Mouse (Mus musculus) heart, postnatal 0 days (tissue): ENCODE measurements at regions not wholly inside any gene's neighbourhood (a gene's known extent, or its start where the extent isn't known, plus 50 kb on each side); places are given as distances from the start of the nearest gene placed in this dataset.

Experiments used
- ATAC-seq: fragments of 200-750 bp; cut with Nextera tagmentation; 2 replicates; pipeline ENCODE4 v1.8.0; 2017; ENCODE audit warnings: low read depth, moderate number of reproducible peaks, moderate library complexity; ENCODE audit not compliant: insufficient read depth
- DNase-seq: peaks from one replicate; pipeline ENCODE4 v3.0.0-alpha.2; 2016; ENCODE audit warnings: low spot score
- H3K27ac ChIP-seq: fragments of 300-500 bp; sonication (generic); 2 replicates; pipeline ENCODE4 v1.5.1; 2014; ENCODE audit warnings: low read depth, mild to moderate bottlenecking
- H3K27me3 ChIP-seq: fragments of 300-500 bp; sonication (generic); 2 replicates; pipeline ENCODE4 v1.6.1; 2014; ENCODE audit warnings: low read length, mixed read lengths; ENCODE audit not compliant: control insufficient read depth, insufficient read depth
- H3K36me3 ChIP-seq: fragments of 300-500 bp; sonication (generic); replicated peaks from 2 replicates; pipeline ENCODE4 v1.6.1; 2014; ENCODE audit warnings: low read length, mixed read lengths; ENCODE audit not compliant: control insufficient read depth, insufficient read depth
- H3K4me1 ChIP-seq: fragments of 300-500 bp; sonication (generic); 2 replicates; pipeline ENCODE4 v1.6.1; 2014; ENCODE audit warnings: antibody characterized with exemption; ENCODE audit not compliant: control insufficient read depth, insufficient read depth
- H3K4me2 ChIP-seq: fragments of 300-500 bp; sonication (generic); 2 replicates; pipeline ENCODE4 v1.6.1; 2014; ENCODE audit warnings: low read depth, mild to moderate bottlenecking, low read length, moderate library complexity
- H3K4me3 ChIP-seq: fragments of 300-500 bp; sonication (generic); 2 replicates; pipeline ENCODE4 v1.5.1; 2014; ENCODE audit warnings: low read depth, low read length
- H3K9ac ChIP-seq: fragments of 300-500 bp; sonication (generic); replicated peaks from 2 replicates; pipeline ENCODE4 v1.6.1; 2014; ENCODE audit warnings: low read depth, low read length, mixed read lengths
- H3K9me3 ChIP-seq: fragments of 300-500 bp; sonication (generic); replicated peaks from 2 replicates; pipeline ENCODE4 v1.6.1; 2016; ENCODE audit warnings: low read length; ENCODE audit not compliant: control insufficient read depth
- CTCF ChIP-seq: IDR thresholded peaks from 2 replicates; pipeline ENCODE4 v1.5.1; 2016; ENCODE audit warnings: antibody characterized with exemption, control low read depth, low read depth
- EP300 ChIP-seq: IDR thresholded peaks from 2 replicates; pipeline ENCODE4 v1.6.1; 2016; ENCODE audit warnings: antibody characterized with exemption, low read depth
- WGBS: fragments of 180-500 bp; shearing (Covaris S2); extraction: QIAGEN DNeasy Blood & Tissue Kit; methylation state at CpG from one replicate; pipeline ENCODE4 v1.1.7; 2014; 5-methylcytosine and 5-hydroxymethylcytosine counted together

- Histone ChIP-seq H3K4me3 (no peak overlapping the region), H3K4me2 (no peak overlapping the region), H3K9ac (no peak overlapping the region), H3K9me3 (no peaks in the 10 kb centered on the region), H3K27ac (no peak overlapping the region), H3K36me3 (no peaks in the 10 kb centered on the region), H3K4me1 (no peaks in the 10 kb centered on the region), H3K27me3 (no peaks in the 10 kb centered on the region)
- no peak for TF ChIP-seq CTCF
- TF ChIP-seq EP300 = no peak
- 73% methylated on average over 2 of the region's 2 CpGs for WGBS
- DNase-seq (no peak), ATAC-seq (no peak)
Observed at GRCm38 (mm10) chr13:70213622-70214021, 411.4 kb downstream of the Med10 start.

- WGBS = 68% methylated on average over 10 of the region's 10 CpGs
- H3K27me3 ChIP-seq = no peaks in the 10 kb centered on the region
- TF ChIP-seq EP300 = no peak
- TF ChIP-seq CTCF = no peak
Observed at GRCm38 (mm10) chr13:70214022-70214654, 411.9 kb downstream of the Med10 start.

GRCm38 (mm10) chr13:70216134-70216533 lies 413.9 kb downstream of the Med10 start:
- no peak overlapping the region for H3K4me2 ChIP-seq
- H3K9me3 ChIP-seq = no peaks in the 10 kb centered on the region
- DNase-seq (no peak), ATAC-seq (no peak)
- WGBS = 72% methylated on average over 6 of the region's 6 CpGs
- H3K4me3 ChIP-seq = no peak overlapping the region
- no peak for TF ChIP-seq CTCF
- no peak for TF ChIP-seq EP300
- no peaks in the 10 kb centered on the region for H3K4me1 ChIP-seq
- H3K27ac ChIP-seq = no peak overlapping the region
- H3K27me3 ChIP-seq = no peaks in the 10 kb centered on the region
- no peak overlapping the region for H3K9ac ChIP-seq
- H3K36me3 ChIP-seq = no peaks in the 10 kb centered on the region

More at GRCm38 (mm10) chr13:70214022-70214654, 411.9 kb downstream of the Med10 start:
- Histone ChIP-seq H3K4me2 (no peak overlapping the region), H3K4me3 (no peak overlapping the region), H3K4me1 (no peaks in the 10 kb centered on the region), H3K27ac (no peak overlapping the region), H3K36me3 (no peaks in the 10 kb centered on the region), H3K9ac (no peak overlapping the region), H3K9me3 (no peaks in the 10 kb centered on the region)
- DNase-seq = no peak
- ATAC-seq = no peak

- ATAC-seq (no peak), DNase-seq (no peak)
- TF ChIP-seq EP300 = no peak
- TF ChIP-seq CTCF = no peak
- Histone ChIP-seq H3K4me1 (no peaks in the 10 kb centered on the region), H3K9ac (no peak overlapping the region), H3K27ac (no peak overlapping the region), H3K36me3 (no peaks in the 10 kb centered on the region), H3K4me3 (no peak overlapping the region), H3K9me3 (no peaks in the 10 kb centered on the region), H3K4me2 (no peak overlapping the region), H3K27me3 (no peaks in the 10 kb centered on the region)
- 77% methylated on average over 15 of the region's 15 CpGs for WGBS
Observed at GRCm38 (mm10) chr13:70217429-70218133, 415.4 kb downstream of the Med10 start.

- H3K4me1 ChIP-seq = no peaks in the 10 kb centered on the region
- H3K4me2 ChIP-seq = no peak overlapping the region
- 75% methylated on average over 5 of the region's 5 CpGs for WGBS
- H3K36me3 ChIP-seq = no peaks in the 10 kb centered on the region
- no peaks in the 10 kb centered on the region for H3K27me3 ChIP-seq
- H3K9ac ChIP-seq = no peak overlapping the region
- ATAC-seq = no peak
- TF ChIP-seq CTCF (no peak), EP300 (no peak)
- H3K9me3 ChIP-seq = no peaks in the 10 kb centered on the region
- no peak for DNase-seq
- no peak overlapping the region for H3K27ac ChIP-seq
- no peak overlapping the region for H3K4me3 ChIP-seq
Observed at GRCm38 (mm10) chr13:70223485-70223884, 413.9 kb downstream of the Ice1 start.

- H3K4me1 ChIP-seq = no peaks in the 10 kb centered on the region
- no peak overlapping the region for H3K4me3 ChIP-seq
- no peak for ATAC-seq
Observed at GRCm38 (mm10) chr13:70227167-70227566, 410.3 kb downstream of the Ice1 start.

More at GRCm38 (mm10) chr13:70227167-70227566, 410.3 kb downstream of the Ice1 start:
- Histone ChIP-seq H3K4me2 (no peak overlapping the region), H3K36me3 (no peaks in the 10 kb centered on the region), H3K9ac (no peak overlapping the region), H3K27ac (no peak overlapping the region), H3K9me3 (no peaks in the 10 kb centered on the region), H3K27me3 (no peaks in the 10 kb centered on the region)
- WGBS = 46% methylated on average over 6 of the region's 6 CpGs
- no peak for TF ChIP-seq CTCF
- DNase-seq = no peak
